Mouse (Mus musculus) G1E (cell line): ENCODE data around the gene Rac1. TPM values are rescaled to one million over a fixed set of nuclear protein-coding genes. Genes with fewer than 3 reads are reported as not detected.

ENCODE experiments used
- ATAC-seq: 2 replicates; pipeline ENCODE4 v1.8.0; 2016; ENCODE audit warnings: mild to moderate bottlenecking; ENCODE audit not compliant: insufficient number of reproducible peaks, poor library complexity, low FRiP score, severe bottlenecking; ENCODE audit errors: extremely low read depth
- DNase-seq: peaks from one replicate; pipeline ENCODE4 v3.0.0; 2012; ENCODE audit warnings: low spot score
- H3K27me3 ChIP-seq: 2 replicates; pipeline ENCODE4 v1.6.1; 2012; ENCODE audit warnings: mild to moderate bottlenecking, low read length, inconsistent platforms; ENCODE audit not compliant: insufficient read depth
- H3K36me3 ChIP-seq: replicated peaks from 2 replicates; pipeline ENCODE3; 2012; ENCODE audit warnings: mild to moderate bottlenecking, inconsistent platforms
- H3K4me1 ChIP-seq: 2 replicates; pipeline ENCODE4 v1.6.1; 2012; ENCODE audit warnings: low read depth, low read length, inconsistent platforms, mixed read lengths; ENCODE audit not compliant: insufficient read depth
- H3K4me3 ChIP-seq: 2 replicates; pipeline ENCODE4 v1.5.1; 2012; ENCODE audit warnings: low read depth, mild to moderate bottlenecking, inconsistent platforms, low read length, moderate library complexity, mixed read lengths
- H3K9me3 ChIP-seq: replicated peaks from 2 replicates; pipeline ENCODE4 v1.6.1; 2012; ENCODE audit warnings: inconsistent platforms
- CTCF ChIP-seq: IDR thresholded peaks from 2 replicates; pipeline ENCODE4 v1.5.1; 2012; ENCODE audit warnings: low read depth, low read length, inconsistent platforms, mixed read lengths
- GATA1 ChIP-seq: IDR thresholded peaks from 2 replicates; pipeline ENCODE4 v1.6.1; 2012; ENCODE audit warnings: borderline replicate concordance, low read length, inconsistent platforms, mixed read lengths
- GATA2 ChIP-seq: IDR thresholded peaks from 2 replicates; pipeline ENCODE4 v1.6.1; 2012; ENCODE audit warnings: low read depth, low read length, inconsistent platforms, borderline replicate concordance
- POLR2AphosphoS5 ChIP-seq: IDR thresholded peaks from 2 replicates; pipeline ENCODE4 v1.6.1; 2012; ENCODE audit warnings: low read depth, low read length, inconsistent platforms; ENCODE audit not compliant: insufficient replicate concordance
- TAL1 ChIP-seq: conservative IDR thresholded peaks from 2 replicates; pipeline ENCODE4 v1.6.1; 2012; ENCODE audit warnings: low read depth, low read length, inconsistent platforms, mixed read lengths
- polyA plus RNA-seq: library from polyadenylated mRNA; stranded (reverse); fragments of >175 nt; gene quantifications from 2 replicates; pipeline ENCODE4 v1.2.3, GENCODE M21; 2012
- total RNA-seq, 2 experiments: library from RNA; stranded (forward) in 1 of 2; stranded (reverse) in 1 of 2; fragments of 200-1000 nt in 1 of 2; fragments of >200 nt in 1 of 2; fragmentation: Nextera tagmentation in 1 of 2; gene quantifications; 2 replicates each; pipeline ENCODE4 v1.2.3; 2014 to 2017

Gene Rac1
- total and polyA plus RNA-seq, 3 experiments = 93.2 to 802 (median 150) TPM

DNA sequence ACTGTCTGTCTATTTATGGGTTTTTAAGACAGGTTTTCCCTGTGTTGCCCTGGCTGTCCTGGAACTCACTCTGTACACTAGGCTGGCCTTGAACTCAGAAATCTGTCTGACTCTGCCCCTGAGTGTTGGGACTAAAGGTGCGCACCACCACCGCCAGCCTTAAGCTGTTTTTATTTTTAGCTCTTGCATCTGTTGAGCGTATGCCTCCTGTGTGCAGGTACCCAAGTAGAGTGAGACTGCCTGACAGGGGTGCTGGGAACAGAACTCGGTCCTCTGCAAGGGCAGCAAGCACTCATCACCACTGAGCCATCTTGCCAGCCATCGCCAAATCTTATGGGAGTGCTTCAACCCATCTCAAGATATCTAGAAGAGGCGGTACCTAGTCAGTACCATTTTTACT lies 51.8 kb downstream of the Rac1 start:
- DNase-seq (no peak), ATAC-seq (no peak)
- H3K36me3 ChIP-seq = peaks cover 99% of the 10 kb centered on the region
- H3K4me3 ChIP-seq = no peak overlapping the region
- no peaks in the 10 kb centered on the region for H3K27me3 ChIP-seq
- no peak for TF ChIP-seq GATA1
- no peak for TF ChIP-seq TAL1
- TF ChIP-seq GATA2 = no peak
- TF ChIP-seq CTCF = no peak
- no peak for TF ChIP-seq POLR2AphosphoS5
- H3K9me3 ChIP-seq = no peaks in the 10 kb centered on the region
- peaks cover 15% of the 10 kb centered on the region for H3K4me1 ChIP-seq

DNA sequence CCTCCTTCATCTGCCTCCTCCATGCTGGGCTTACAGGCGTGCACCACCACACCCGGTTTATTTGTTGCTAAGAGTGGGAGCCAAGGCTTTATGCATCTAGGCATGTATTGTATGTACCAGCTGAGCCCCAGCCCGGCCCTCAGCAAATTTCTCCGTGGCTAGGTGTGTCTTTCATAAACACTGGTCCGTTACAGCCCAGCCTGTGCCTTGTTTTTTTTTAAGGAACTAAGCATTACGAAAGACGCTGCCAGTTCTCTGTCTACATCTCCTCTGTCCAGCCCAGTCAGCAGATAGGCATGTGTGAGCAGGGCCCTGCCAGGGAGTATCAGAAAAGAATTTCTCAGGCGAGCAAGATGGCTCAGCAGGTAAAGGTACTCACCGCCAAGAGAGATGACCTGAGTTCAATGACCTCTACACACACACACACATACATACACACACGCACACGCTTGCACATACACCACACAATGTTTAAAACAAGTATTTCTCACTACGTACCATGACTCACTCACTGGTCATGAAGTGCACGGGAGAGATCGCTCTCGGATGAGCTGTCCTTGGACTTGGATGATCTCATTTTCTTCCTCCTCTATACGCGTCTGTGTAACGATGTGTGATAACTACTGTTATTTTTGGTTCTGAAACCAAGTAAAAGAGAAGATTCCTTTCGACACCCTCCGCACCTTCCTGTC lies 52.5 kb downstream of the Rac1 start:
- Histone ChIP-seq H3K9me3 (no peaks in the 10 kb centered on the region), H3K27me3 (no peaks in the 10 kb centered on the region), H3K4me1 (peaks cover 23% of the 10 kb centered on the region), H3K4me3 (no peak overlapping the region), H3K36me3 (peaks cover 100% of the 10 kb centered on the region)
- DNase-seq (no peak), ATAC-seq (no peak)
- TF ChIP-seq POLR2AphosphoS5 (no peak), GATA2 (no peak), GATA1 (no peak), TAL1 (no peak), CTCF (no peak)

DNA sequence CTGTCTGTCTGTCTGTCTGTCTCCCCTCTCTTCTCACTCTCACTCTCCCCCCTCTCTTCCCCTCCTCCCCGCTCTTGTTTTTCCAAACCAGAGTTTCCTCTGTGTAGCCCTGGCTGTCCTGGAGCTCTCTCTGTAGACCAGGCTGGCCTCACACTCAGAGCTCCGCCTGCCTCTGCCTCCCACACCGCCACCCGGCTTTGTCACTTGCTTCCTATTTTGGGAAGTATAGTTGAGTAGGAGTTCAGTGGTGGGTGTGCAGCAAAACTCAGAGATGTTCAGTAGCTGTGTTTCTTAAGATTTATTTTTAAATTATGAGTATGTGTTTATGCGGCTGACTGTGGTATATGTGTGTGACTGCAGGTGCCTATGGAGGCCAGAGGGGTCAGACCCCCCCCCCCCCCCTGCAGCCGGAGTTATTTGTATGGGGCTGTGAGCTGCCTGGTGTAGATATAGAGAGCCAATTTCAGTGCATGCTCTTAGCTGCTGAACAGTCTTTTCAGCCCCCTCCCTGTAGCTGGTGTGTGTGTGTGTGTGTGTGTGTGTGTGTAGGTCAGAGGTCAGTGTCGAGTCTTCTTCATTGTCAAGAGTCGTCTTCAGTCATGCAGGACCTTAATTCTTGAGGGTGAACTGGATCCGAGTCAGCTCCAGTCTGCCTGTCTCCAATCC lies 55.8 kb downstream of the Rac1 start:
- ATAC-seq = no peak
- no peak for DNase-seq

DNA sequence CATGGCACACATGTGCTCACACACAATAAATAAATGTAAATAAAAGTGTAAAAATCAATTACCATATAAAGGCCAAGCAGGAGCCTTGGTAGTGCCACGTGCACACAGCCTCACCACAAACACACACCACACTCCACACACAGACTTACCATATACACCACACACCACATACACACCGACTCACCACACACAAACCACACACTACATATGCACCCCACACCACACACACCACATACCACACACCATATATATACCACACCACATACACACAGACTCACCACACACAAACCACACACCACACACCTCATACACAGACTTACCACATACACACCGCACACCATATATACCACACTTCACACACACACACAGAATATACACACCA lies 56.7 kb downstream of the Rac1 start:
- DNase-seq = no peak
- Histone ChIP-seq H3K9me3 (no peaks in the 10 kb centered on the region), H3K27me3 (no peaks in the 10 kb centered on the region), H3K4me3 (no peak overlapping the region), H3K36me3 (peaks cover 96% of the 10 kb centered on the region), H3K4me1 (peaks cover 43% of the 10 kb centered on the region)
- TF ChIP-seq GATA2 = no peak
- no peak for TF ChIP-seq POLR2AphosphoS5
- no peak for ATAC-seq

More for the DNA sequence above, 55.8 kb downstream of the Rac1 start:
- H3K9me3 ChIP-seq = no peaks in the 10 kb centered on the region
- no peak for TF ChIP-seq GATA2
- TF ChIP-seq POLR2AphosphoS5 = no peak
- no peak for TF ChIP-seq TAL1
- no peak for TF ChIP-seq CTCF
- no peak for TF ChIP-seq GATA1
- H3K36me3 ChIP-seq = peaks cover 96% of the 10 kb centered on the region
- peaks cover 34% of the 10 kb centered on the region for H3K4me1 ChIP-seq
- no peaks in the 10 kb centered on the region for H3K27me3 ChIP-seq
- no peak overlapping the region for H3K4me3 ChIP-seq

DNA sequence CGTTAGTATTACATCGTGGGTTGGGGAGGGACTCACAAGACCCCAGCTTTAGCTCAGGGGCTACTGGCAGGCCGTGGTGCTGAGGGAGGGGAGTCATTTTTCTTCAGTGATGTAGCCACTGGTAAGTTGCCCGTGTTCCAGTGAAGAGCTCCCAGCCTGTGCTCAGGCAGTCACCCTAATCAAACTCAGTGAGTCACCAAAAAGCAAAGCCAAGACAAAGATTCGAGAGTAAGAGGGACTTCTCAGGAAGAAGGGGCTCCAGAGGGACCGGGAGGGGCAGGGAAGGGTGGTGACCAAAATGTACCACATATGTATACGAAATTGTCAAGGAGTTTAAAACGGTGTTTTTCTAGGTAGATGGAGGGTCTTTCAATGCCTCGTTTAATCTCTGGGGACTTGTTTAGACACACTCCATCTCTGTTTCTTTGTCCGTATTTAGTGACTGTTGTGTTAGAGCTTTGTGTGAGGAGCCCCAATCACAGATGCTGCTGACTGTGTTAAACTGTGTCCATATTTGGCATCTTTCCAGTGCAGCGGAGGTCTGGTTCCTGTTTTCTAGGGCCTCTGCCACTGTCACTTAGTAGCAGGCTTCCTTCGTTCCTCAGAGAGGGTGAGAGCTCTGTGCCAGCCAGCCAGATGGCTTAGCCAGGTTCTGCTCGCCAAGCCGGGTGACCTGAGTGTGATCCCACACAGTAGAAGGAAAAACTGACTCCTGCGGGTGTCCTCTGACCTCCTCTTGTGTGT lies 57.2 kb downstream of the Rac1 start:
- H3K36me3 ChIP-seq = peaks cover 91% of the 10 kb centered on the region
- no peaks in the 10 kb centered on the region for H3K27me3 ChIP-seq
- H3K4me1 ChIP-seq = peaks cover 48% of the 10 kb centered on the region
- H3K9me3 ChIP-seq = no peaks in the 10 kb centered on the region
- H3K4me3 ChIP-seq = no peak overlapping the region
- TF ChIP-seq GATA2 = no peak
- ATAC-seq (peak; percentile 41), DNase-seq (peak; percentile 30)

DNA sequence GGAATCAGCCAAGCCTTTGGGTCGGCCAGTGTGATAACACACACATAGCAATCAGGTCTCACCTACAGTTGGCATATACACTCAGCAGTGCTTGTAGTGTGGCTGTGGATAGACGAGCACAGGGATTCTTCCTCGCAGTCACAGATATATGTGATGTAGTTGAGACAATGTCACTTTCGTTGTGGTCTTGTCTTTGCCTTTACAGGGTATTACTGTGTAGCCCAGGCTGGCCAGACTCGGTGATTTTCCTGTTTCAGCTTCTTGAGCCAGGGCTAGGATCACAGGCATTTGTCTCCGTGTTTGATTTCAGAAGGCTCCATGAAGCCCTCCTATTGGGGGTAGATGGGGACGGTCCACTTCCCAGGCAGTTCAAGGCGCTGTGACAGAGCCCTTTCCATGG lies 58.2 kb downstream of the Rac1 start:
- ATAC-seq (no peak), DNase-seq (no peak)
- no peaks in the 10 kb centered on the region for H3K9me3 ChIP-seq
- peaks cover 81% of the 10 kb centered on the region for H3K36me3 ChIP-seq
- no peaks in the 10 kb centered on the region for H3K27me3 ChIP-seq
- H3K4me3 ChIP-seq = no peak overlapping the region
- peaks cover 51% of the 10 kb centered on the region for H3K4me1 ChIP-seq
- TF ChIP-seq GATA2 (no peak), TAL1 (no peak), GATA1 (no peak), CTCF (no peak), POLR2AphosphoS5 (no peak)
